Mouse (Mus musculus) heart, embryonic 11.5 days (tissue): ENCODE data around the gene Pdp2. TPM values are rescaled to one million over a fixed set of nuclear protein-coding genes. Genes with fewer than 3 reads are reported as not detected.

ENCODE experiments used
- ATAC-seq: fragments of 200-750 bp; cut with Nextera tagmentation; replicated peaks from 2 replicates; pipeline ENCODE4 v1.8.0; 2017; ENCODE audit warnings: moderate library complexity; ENCODE audit not compliant: insufficient number of reproducible peaks, low FRiP score, low TSS enrichment
- H3K27ac ChIP-seq: fragments of 300-500 bp; sonication (generic); 2 replicates; pipeline ENCODE4 v1.5.1; 2014; ENCODE audit warnings: mild to moderate bottlenecking, low read depth, low read length
- H3K27me3 ChIP-seq: fragments of 300-500 bp; sonication (generic); 2 replicates; pipeline ENCODE4 v1.6.1; 2014; ENCODE audit warnings: mild to moderate bottlenecking, low read length, mixed read lengths; ENCODE audit not compliant: control insufficient read depth, insufficient read depth
- H3K36me3 ChIP-seq: fragments of 300-500 bp; sonication (generic); 2 replicates; pipeline ENCODE4 v1.6.1; 2014; ENCODE audit warnings: mild to moderate bottlenecking, low read length, moderate library complexity, mixed read lengths; ENCODE audit not compliant: control insufficient read depth, insufficient read depth
- H3K4me1 ChIP-seq: fragments of 300-500 bp; sonication (generic); 2 replicates; pipeline ENCODE4 v1.6.1; 2014; ENCODE audit warnings: low read length; ENCODE audit not compliant: control insufficient read depth, insufficient read depth
- H3K4me2 ChIP-seq: fragments of 300-500 bp; sonication (generic); 2 replicates; pipeline ENCODE4 v1.6.1; 2014; ENCODE audit warnings: mild to moderate bottlenecking, moderate library complexity
- H3K4me3 ChIP-seq: fragments of 300-500 bp; sonication (generic); 2 replicates; pipeline ENCODE4 v1.5.1; 2014; ENCODE audit warnings: low read depth, low read length
- H3K9ac ChIP-seq: fragments of 300-500 bp; sonication (generic); 2 replicates; pipeline ENCODE4 v1.6.1; 2014; ENCODE audit warnings: mild to moderate bottlenecking, low read depth, low read length, moderate library complexity
- H3K9me3 ChIP-seq: fragments of 300-500 bp; sonication (generic); replicated peaks from 2 replicates; pipeline ENCODE4 v1.6.1; 2016; ENCODE audit warnings: low read length; ENCODE audit not compliant: control insufficient read depth
- WGBS: fragments of 180-500 bp; shearing (Covaris S2); extraction: QIAGEN DNeasy Blood & Tissue Kit; methylation state at CpG from one replicate; pipeline ENCODE4 v1.1.7; 2014; ENCODE audit not compliant: insufficient replicate concordance; 5-methylcytosine and 5-hydroxymethylcytosine counted together
- polyA plus RNA-seq: library from polyadenylated mRNA; unstranded; fragments of >200 nt; fragmentation: Nextera tagmentation; extraction: Ambion mirVana; gene quantifications from 2 replicates; pipeline ENCODE4 v1.2.1, GENCODE M21; 2014

Pdp2 gene
- 9.5 and 10.2 TPM in 2 replicates for polyA plus RNA-seq

DNA sequence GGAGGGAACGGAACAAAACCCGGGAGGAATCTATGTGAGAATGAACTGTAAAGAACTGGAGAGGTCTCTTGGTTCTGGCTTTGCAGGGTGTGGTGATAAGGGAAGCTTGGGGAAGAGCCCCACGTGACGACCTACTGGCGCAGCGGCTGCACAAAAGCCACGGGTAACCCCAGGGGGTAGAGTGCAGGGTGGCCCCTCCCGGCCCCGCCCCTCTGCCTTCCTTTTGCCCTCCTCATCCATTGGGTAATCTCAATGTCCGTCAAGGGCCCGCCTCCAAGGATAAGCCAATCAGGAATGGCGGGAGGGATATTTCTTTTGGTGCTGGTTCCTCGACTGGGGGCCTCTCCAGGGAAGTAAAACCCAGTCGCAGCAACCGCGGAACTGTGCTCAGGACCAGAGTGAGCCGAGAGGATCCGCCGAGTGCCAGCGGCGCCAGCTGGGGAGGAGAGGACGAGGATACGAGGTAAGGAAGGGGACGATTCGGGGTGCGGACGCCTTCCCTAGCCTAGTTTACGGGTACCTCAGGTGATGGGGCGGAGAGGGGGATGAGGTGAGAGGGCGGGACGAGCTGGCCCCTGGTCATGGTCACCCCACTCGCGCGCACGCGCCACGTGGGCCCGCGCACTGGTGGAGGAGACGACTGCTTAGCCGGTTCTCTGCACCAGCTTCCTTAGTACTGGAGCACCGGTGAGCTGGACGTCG, at the start of gene Pdp2:
Gene Pdp2 (plus strand): TSS at position 319 of the 702 bp plus-strand sequence.
- no peaks in the 10 kb centered on the region for H3K9me3 ChIP-seq
- H3K4me3 ChIP-seq, result peak within 1 kb of the TSS; percentile 69
- under 1% methylated on average over 44 of the region's 44 CpGs for WGBS
- peaks cover 11% of the 10 kb centered on the region; the same call in 1 of the 2 replicates for H3K36me3 ChIP-seq
- ATAC-seq, result peak; percentile 98
- H3K4me1 ChIP-seq, result no peaks in the 10 kb centered on the region; the same call in 1 of the 2 replicates
- peak within 1 kb of the TSS; percentile 66 for H3K27ac ChIP-seq
- peak within 1 kb of the TSS; percentile 92 for H3K4me2 ChIP-seq
- no peaks in the 10 kb centered on the region for H3K27me3 ChIP-seq
- peak within 1 kb of the TSS; percentile 75 for H3K9ac ChIP-seq

DNA sequence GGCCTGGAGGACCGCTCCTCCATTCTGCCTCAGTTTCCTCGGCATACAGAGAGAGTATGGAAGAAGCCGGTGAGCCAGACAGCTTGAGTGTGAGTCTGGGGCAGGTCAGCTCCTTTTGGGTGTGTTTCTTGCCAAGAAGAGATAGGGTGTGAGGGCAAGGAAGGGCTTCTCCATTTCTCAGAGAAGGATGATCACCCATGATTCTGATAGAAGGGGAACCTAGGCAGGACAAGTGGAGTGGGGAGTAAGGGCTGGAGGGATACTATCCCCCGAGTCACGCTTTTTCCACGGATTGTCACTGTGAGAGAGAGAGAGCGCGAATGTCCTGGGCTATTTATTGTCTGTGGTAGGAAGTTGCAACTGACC, 49.8 kb upstream of the Pdp2 start:
- Histone ChIP-seq H3K4me3 (peak overlapping the region; percentile 61), H3K4me2 (peak overlapping the region; percentile 98), H3K36me3 (no peaks in the 10 kb centered on the region), H3K27ac (no peak overlapping the region), H3K9ac (peak overlapping the region; percentile 66; the same call in 1 of the 2 replicates), H3K27me3 (peaks cover 56% of the 10 kb centered on the region), H3K9me3 (no peaks in the 10 kb centered on the region), H3K4me1 (0 out of 2 replicates have a peak, but pooled peaks cover 4% of the 10 kb centered on the region)
- WGBS, result 12% methylated on average over 8 of the region's 8 CpGs
- ATAC-seq, result no peak

DNA sequence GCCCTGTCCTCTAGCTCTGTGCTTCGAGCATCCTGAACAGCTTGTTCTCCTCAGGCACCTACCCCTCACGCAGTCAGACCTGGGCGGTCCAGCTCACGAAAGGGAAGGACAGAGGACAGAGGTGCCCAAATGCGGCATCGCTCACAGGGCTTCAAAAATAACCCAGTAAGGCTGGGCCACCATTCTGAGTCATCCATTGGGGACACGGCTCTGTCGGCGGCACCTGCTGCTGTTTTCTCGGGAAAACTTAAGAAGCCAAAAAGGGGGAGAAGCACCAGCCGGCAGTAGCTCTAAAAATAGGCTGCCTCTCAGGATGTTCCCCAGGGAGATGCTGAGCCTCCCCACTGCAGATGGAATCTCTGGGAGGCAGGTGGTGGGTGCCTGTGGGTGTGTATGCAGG, 49.1 kb upstream of the Pdp2 start:
- 7% methylated on average over 11 of the region's 11 CpGs for WGBS
- H3K9me3 ChIP-seq, result no peaks in the 10 kb centered on the region
- no peaks in the 10 kb centered on the region for H3K36me3 ChIP-seq
- peaks cover 56% of the 10 kb centered on the region for H3K27me3 ChIP-seq
- no peak overlapping the region for H3K9ac ChIP-seq
- H3K4me3 ChIP-seq, result peak overlapping the region; percentile 61; the same call in 1 of the 2 replicates
- ATAC-seq, result no peak
- 0 out of 2 replicates have a peak, but pooled peaks cover 4% of the 10 kb centered on the region for H3K4me1 ChIP-seq
- H3K27ac ChIP-seq, result no peak overlapping the region
- peak overlapping the region; percentile 98 for H3K4me2 ChIP-seq

DNA sequence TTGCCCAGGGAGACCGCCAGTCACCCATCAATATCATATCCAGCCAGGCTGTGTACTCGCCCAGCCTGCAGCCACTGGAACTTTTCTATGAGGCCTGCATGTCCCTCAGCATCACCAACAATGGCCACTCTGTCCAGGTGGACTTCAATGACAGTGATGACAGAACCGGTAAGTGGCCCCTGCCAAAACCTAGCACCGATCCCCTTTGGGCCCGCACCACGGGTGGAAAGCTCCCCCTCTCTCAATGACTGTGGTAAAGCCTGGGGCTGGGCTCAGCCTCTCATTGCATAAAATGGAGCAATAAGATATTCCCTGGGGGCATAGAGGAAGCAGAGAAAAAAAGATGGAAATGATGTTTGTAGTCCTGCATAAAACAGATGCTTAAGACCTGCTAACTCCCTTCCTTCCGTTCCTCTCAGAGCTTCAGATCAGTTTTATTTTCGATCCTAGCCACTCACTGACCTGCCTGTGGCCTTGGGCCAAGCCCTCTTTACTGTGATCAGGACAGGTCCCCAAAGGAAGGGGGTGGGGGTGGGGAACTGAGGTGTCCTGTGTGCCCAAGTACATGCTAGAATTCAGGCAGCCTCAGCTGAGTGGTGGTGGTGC, 47.7 kb upstream of the Pdp2 start:
- H3K9me3 ChIP-seq, result no peaks in the 10 kb centered on the region
- WGBS, result 80% methylated on average over 8 of the region's 8 CpGs
- no peak overlapping the region for H3K27ac ChIP-seq
- H3K4me2 ChIP-seq, result no peak overlapping the region
- no peak overlapping the region for H3K9ac ChIP-seq
- peaks cover 56% of the 10 kb centered on the region for H3K27me3 ChIP-seq
- ATAC-seq, result no peak
- no peaks in the 10 kb centered on the region for H3K36me3 ChIP-seq
- H3K4me3 ChIP-seq, result no peak overlapping the region
- H3K4me1 ChIP-seq, result 0 out of 2 replicates have a peak, but pooled peaks cover 4% of the 10 kb centered on the region

DNA sequence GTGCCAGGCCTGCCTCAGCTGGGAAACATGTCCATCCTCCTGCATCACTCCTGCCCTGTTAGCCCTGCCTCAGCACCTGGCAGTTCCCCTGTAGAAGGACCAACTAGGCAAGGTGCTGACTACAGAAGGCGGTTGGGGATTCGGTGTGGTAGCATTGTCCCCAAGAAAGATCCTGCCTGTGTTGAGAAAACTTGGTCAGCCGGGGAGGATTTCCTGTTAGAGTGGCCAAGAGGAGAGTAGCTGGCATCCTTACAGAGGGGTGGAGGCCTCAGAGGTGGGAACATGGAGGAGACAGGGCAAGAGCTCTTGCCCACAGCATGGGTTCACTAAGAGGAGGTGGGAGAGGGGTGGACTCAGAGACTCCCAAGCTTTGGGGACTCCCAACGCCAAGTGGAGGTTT, 36.1 kb upstream of the Pdp2 start:
- no peak overlapping the region for H3K4me3 ChIP-seq
- WGBS, result 77% methylated on average over 4 of the region's 4 CpGs
- no peaks in the 10 kb centered on the region for H3K4me1 ChIP-seq
- no peaks in the 10 kb centered on the region for H3K36me3 ChIP-seq
- ATAC-seq, result no peak
- no peaks in the 10 kb centered on the region for H3K9me3 ChIP-seq
- no peak overlapping the region for H3K9ac ChIP-seq
- H3K27me3 ChIP-seq, result no peaks in the 10 kb centered on the region
- H3K4me2 ChIP-seq, result no peak overlapping the region
- H3K27ac ChIP-seq, result no peak overlapping the region

DNA sequence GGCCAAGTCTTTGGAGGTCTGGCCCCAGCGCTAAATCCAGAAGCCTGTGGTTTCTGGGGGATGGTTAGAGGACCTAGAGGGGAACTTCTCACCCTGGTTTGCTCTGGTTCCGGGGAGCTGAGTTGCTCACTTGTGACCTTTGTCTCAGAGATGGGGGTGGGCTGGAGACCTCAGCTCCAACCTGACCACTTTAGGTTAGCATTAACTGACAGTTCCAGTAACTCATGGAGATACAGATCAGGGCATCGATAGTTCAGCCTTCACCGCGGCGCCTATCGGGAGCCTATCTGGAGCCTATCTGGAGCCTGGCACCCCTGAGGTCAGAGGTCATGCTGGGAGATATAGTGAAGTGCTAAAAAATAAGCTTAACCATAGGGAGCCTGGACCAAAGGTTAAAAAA, 34.0 kb upstream of the Pdp2 start:
- Histone ChIP-seq H3K4me2 (no peak overlapping the region), H3K9me3 (no peaks in the 10 kb centered on the region), H3K4me1 (no peaks in the 10 kb centered on the region), H3K36me3 (no peaks in the 10 kb centered on the region), H3K9ac (no peak overlapping the region), H3K27ac (no peak overlapping the region), H3K4me3 (no peak overlapping the region), H3K27me3 (no peaks in the 10 kb centered on the region)
- 40% methylated on average over 7 of the region's 7 CpGs for WGBS
- no peak for ATAC-seq

DNA sequence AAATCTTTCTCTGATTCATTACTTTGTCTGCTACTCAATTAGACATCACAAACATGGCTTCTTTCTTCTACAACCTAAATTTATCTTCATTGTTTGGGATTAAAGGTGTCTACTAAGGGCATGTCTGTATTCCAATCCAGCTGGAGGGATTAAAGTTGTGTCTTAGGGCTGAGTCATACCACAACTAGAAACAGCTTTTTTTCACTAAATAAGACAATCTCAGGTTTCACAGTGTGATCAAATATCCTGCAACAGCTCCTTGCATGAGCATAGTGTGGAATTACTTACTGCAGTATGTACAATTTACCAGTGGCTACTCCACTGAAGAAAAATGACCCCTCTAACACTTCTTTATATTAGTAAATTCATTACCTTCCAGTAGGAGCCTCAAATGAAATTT, 30.5 kb upstream of the Pdp2 start:
- H3K27ac ChIP-seq, result no peak overlapping the region
- no peaks in the 10 kb centered on the region for H3K4me1 ChIP-seq
- H3K27me3 ChIP-seq, result no peaks in the 10 kb centered on the region
- no peak overlapping the region for H3K9ac ChIP-seq
- no peaks in the 10 kb centered on the region for H3K9me3 ChIP-seq
- no peak for ATAC-seq
- H3K4me3 ChIP-seq, result no peak overlapping the region
- H3K4me2 ChIP-seq, result no peak overlapping the region
- H3K36me3 ChIP-seq, result no peaks in the 10 kb centered on the region

DNA sequence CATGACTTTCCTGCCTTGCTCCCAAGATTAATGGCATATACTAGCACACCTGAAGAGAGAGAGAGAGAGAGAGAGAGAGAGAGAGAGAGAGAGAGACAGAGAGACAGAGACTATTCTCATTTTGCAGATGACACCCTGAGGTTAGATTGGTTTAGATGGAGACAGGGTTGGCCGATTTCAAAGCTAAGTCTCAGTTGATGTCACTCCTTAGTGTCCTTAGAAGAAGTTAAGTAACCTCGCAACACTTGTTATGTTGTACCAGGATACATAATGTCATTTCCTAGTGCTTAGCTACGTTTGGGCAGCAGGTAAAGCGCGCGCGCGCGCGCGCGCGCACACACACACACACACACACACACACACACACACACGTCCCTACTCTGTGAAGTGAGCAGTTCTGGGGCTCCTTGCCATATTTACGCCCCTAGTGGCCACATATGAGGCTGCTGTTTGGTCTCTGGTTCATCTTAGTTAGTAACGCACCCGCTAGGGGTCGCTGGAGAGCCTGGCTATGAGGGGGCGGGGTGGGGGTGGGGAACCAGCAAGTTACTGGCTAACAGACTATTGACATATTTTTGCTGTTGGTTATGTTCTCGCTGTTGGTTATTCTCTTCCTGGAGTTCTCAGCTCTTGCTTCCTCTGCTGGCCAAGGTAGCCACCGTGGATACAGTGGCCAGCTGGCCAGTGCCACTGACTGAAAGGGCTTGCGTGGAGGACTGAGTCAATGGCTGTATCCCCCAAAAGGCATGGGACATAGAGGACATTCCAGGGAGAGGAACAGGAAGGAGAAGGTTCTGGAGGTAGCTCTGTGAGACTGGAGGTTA, 26.4 kb upstream of the Pdp2 start:
- WGBS, result 20% methylated on average over 22 of the region's 22 CpGs
- Histone ChIP-seq H3K36me3 (no peaks in the 10 kb centered on the region), H3K4me2 (peak overlapping the region; percentile 44)

More for the DNA sequence above, 26.4 kb upstream of the Pdp2 start:
- Histone ChIP-seq H3K9ac (no peak overlapping the region), H3K27ac (no peak overlapping the region), H3K9me3 (no peaks in the 10 kb centered on the region), H3K27me3 (no peaks in the 10 kb centered on the region), H3K4me3 (no peak overlapping the region), H3K4me1 (no peaks in the 10 kb centered on the region)
- ATAC-seq, result peak; percentile 61; the same call in 1 of the 2 replicates
